Mouse (Mus musculus): ENCODE results near the gene Has1.

The Has1 gene

DNA sequence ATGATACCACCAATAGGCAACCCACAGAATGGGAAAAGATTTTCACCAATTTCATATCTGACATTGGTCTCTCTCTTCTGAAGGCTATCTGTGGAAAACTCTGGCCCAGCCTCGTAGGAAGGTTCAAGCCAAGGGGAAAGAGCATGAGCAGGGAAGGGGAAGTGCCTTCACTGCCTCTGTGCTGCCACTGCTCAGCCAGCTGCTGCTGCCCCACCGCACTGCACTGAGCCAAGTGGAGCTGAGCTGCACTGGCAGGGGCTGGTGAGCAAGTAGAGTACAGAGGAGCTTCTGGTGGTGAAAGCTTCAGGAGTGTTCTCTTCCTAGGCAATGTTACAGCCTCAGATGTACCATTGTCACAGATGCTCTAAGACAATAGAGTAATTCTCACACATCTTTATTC, 59.5 kb downstream of the Has1 start:
- DNase-seq (ENCODE audit: inconsistent age in 2 of 2, low spot score in 1 of 2), result no peak

Measured in adrenal gland, adult (tissue).